Mouse (Mus musculus): ENCODE results near the gene Cbr1. TPM values are rescaled to one million over a fixed set of nuclear protein-coding genes. Genes with fewer than 3 reads are reported as not detected.

Cbr1 gene
- polyA plus RNA-seq (2016; fragmentation: Nextera tagmentation; extraction: Ambion mirVana), result 24.1 and 28.0 TPM in 2 replicates

GRCm38 (mm10) chr16:93605553-93605952 is at the start of gene Cbr1:
Gene Cbr1 (plus strand): TSS chr16:93605853.
- no peak for ATAC-seq
- peak within 1 kb of the TSS; percentile 81 for H3K9ac ChIP-seq

DNA sequence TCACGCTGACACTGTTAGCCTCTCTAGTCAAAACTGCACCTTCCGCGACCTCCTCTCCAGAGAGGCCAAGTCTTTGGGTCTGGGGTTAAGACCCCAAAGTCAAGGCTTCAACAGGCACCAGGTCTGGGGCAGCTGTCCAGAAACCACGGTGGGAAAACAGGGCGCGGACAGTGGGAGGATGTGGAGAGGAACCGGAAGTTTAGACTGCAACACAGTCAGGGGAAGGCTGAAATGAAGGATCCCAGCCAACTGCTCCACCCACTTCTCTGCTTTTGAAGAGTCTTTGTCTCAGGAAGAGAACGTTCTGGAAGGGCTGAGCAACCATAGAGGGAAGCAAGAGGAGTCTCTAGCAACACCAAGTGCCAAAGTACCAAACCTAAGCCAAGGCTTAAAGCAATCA is 48.0 kb upstream of the Cbr1 start:
- no peaks in the 10 kb centered on the region for H3K9me3 ChIP-seq (replicated peaks)
- no peak for ATAC-seq
- no peak overlapping the region for H3K4me2 ChIP-seq
- H3K4me1 ChIP-seq, result no peaks in the 10 kb centered on the region
- H3K27me3 ChIP-seq (replicated peaks), result peaks cover 20% of the 10 kb centered on the region
- H3K36me3 ChIP-seq, result no peaks in the 10 kb centered on the region
- 48% methylated on average over 8 of the region's 8 CpGs for WGBS (ENCODE audit: insufficient replicate concordance)
- no peak overlapping the region for H3K9ac ChIP-seq
- H3K27ac ChIP-seq, result no peak overlapping the region
- H3K4me3 ChIP-seq, result no peak overlapping the region

More at GRCm38 (mm10) chr16:93605553-93605952, at the start of gene Cbr1:
- Histone ChIP-seq H3K9me3 (replicated peaks) (no peaks in the 10 kb centered on the region), H3K27ac (no peak within 1 kb of the TSS), H3K4me2 (peak within 1 kb of the TSS; percentile 87), H3K36me3 (peaks cover 9% of the 10 kb centered on the region), H3K4me3 (peak within 1 kb of the TSS; percentile 76), H3K4me1 (peaks cover 49% of the 10 kb centered on the region), H3K27me3 (replicated peaks) (peaks cover 16% of the 10 kb centered on the region; the same call in 1 of the 2 replicates)
- 70% methylated on average over 4 of the region's 4 CpGs for WGBS (ENCODE audit: insufficient replicate concordance)

DNA sequence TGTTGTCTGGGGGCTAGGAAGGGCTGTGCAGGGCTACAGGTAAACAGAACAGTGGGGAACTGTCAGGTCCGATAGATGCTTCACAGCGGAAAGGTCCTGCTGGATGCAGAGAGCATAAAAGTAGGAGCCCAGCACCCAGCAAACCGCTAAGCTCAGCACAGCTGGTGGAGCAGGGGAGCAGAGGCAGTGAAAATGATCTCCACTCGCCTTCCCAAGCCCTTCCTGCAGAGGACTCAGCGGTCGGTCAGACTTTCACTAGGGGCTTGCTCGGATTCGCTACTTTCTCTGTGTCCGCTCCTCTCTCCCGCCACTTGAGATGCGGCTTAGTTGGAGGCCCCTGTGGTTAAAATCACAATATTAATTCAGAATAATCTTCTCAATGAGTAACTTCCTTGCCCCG is 47.2 kb upstream of the Cbr1 start:
- Histone ChIP-seq H3K27me3 (replicated peaks) (peaks cover 20% of the 10 kb centered on the region), H3K36me3 (no peaks in the 10 kb centered on the region), H3K9me3 (replicated peaks) (no peaks in the 10 kb centered on the region), H3K27ac (no peak overlapping the region), H3K4me2 (no peak overlapping the region), H3K4me1 (no peaks in the 10 kb centered on the region), H3K4me3 (no peak overlapping the region), H3K9ac (no peak overlapping the region)
- ATAC-seq, result no peak
- 40% methylated on average over 12 of the region's 12 CpGs for WGBS (ENCODE audit: insufficient replicate concordance)

DNA sequence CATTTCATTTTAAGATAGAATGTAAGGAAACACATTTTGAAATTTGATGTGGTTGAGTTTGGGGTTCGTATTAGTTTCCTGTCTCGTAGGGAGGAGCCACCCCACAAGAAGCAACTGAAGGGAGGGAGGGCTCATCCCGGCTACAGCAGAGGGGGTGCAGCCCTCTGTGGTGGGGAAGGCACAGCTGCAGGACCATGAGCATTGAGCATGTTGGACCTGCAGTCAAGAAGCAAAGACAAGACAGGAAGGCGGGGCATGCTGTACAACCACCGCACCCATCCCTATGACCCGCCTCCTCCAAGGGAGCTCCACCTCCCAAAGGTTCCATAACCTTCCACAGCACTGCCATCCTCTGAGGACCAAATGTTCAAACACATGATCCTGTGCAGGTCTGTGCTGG is 33.3 kb upstream of the Cbr1 start:
- 74% methylated on average over 6 of the region's 6 CpGs for WGBS (ENCODE audit: insufficient replicate concordance)
- H3K36me3 ChIP-seq, result no peaks in the 10 kb centered on the region
- H3K4me1 ChIP-seq, result no peaks in the 10 kb centered on the region
- no peak for ATAC-seq
- H3K4me2 ChIP-seq, result no peak overlapping the region
- H3K27ac ChIP-seq, result no peak overlapping the region
- H3K4me3 ChIP-seq, result no peak overlapping the region
- H3K9ac ChIP-seq, result no peak overlapping the region
- no peaks in the 10 kb centered on the region for H3K9me3 ChIP-seq (replicated peaks)
- H3K27me3 ChIP-seq (replicated peaks), result peaks cover 4% of the 10 kb centered on the region; the same call in 1 of the 2 replicates

- 79% methylated on average over 5 of the region's 5 CpGs for WGBS (ENCODE audit: insufficient replicate concordance)
- Histone ChIP-seq H3K27ac (no peak overlapping the region), H3K4me3 (no peak overlapping the region), H3K27me3 (replicated peaks) (peaks cover 10% of the 10 kb centered on the region; the same call in 1 of the 2 replicates), H3K9me3 (replicated peaks) (no peaks in the 10 kb centered on the region), H3K4me2 (no peak overlapping the region), H3K4me1 (no peaks in the 10 kb centered on the region), H3K9ac (no peak overlapping the region), H3K36me3 (no peaks in the 10 kb centered on the region)
- no peak for ATAC-seq
These were observed 32.2 kb upstream of the Cbr1 start for GRCm38 (mm10) chr16:93573434-93573833.

DNA sequence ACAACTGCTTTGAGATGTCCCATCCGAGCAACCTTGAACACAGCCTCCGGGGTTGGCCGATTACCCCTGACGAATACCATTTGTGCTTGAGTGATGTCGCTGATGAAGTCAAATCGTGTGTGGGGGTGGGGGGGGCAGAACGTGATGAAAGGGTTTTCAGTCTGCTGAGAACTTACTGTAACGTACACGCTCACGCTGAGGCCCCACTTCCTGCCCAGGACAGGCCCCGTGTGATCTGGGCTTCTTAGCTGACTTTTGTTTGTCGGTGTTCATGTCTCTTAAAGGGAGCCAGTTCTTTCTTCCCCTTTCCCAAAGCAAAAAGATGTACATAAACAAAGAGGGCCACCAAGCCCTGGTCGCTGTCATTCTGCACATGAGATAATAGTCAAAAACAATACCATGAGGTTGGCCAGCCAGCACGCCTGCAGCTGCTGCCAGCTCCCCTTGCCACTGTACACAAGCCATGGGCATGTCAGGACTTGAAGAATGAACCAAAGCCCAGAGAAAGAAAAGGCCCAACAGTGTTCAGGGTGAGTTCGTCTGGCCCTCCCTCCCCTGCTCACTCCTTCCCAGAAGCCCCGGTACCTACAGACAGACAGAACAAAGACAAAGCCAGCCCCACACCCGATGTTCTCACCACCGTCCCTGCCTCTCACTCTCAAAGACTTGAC is 31.0 kb upstream of the Cbr1 start:
- Histone ChIP-seq H3K9ac (no peak overlapping the region), H3K4me2 (no peak overlapping the region), H3K4me1 (no peaks in the 10 kb centered on the region), H3K27ac (no peak overlapping the region), H3K36me3 (no peaks in the 10 kb centered on the region), H3K27me3 (replicated peaks) (peaks cover 10% of the 10 kb centered on the region; the same call in 1 of the 2 replicates), H3K4me3 (no peak overlapping the region), H3K9me3 (replicated peaks) (no peaks in the 10 kb centered on the region)
- WGBS (ENCODE audit: insufficient replicate concordance), result 47% methylated on average over 18 of the region's 18 CpGs
- no peak for ATAC-seq

GRCm38 (mm10) chr16:93575574-93575973 is 30.1 kb upstream of the Cbr1 start:
- no peak overlapping the region for H3K27ac ChIP-seq
- H3K4me2 ChIP-seq, result no peak overlapping the region
- H3K36me3 ChIP-seq, result no peaks in the 10 kb centered on the region
- no peak for ATAC-seq
- H3K9ac ChIP-seq, result no peak overlapping the region
- no peaks in the 10 kb centered on the region for H3K9me3 ChIP-seq (replicated peaks)
- peaks cover 10% of the 10 kb centered on the region; the same call in 1 of the 2 replicates for H3K27me3 ChIP-seq (replicated peaks)
- H3K4me1 ChIP-seq, result no peaks in the 10 kb centered on the region
- WGBS (ENCODE audit: insufficient replicate concordance), result 69% methylated on average over 5 of the region's 5 CpGs
- no peak overlapping the region for H3K4me3 ChIP-seq

DNA sequence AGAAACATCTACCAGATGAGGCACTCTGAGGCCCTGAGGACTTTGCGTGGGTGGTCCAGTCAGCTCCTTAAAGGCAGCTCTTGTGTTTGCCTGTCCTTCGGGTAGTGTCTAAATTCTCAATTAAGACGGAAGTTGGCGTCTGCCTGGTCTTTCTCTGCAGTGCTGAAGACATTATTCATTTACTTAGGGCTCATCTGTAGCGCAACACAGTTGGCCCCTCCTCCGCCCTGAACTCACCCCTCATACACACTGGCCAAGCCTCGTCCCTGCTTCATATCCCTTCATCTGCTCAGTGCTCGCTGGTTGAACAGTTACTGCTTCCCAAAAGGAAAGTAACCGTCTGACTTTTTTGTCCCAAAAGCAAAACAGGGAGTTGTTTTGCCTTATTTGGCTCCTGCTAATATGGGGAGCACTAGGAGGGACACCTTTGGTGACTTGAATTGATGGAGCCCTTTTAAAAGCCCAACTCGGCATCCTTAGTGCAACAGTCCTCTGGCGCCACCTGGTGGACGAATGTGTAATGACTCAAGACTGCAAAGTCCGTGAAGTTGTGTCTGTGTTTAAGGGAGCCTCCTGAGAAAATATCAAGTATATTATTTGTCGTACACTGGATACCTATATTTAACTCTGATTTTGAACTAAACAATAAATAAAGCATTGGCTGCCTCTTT is 29.1 kb upstream of the Cbr1 start:
- H3K27ac ChIP-seq, result no peak overlapping the region
- no peaks in the 10 kb centered on the region for H3K4me1 ChIP-seq
- no peak overlapping the region for H3K4me3 ChIP-seq
- H3K27me3 ChIP-seq (replicated peaks), result peaks cover 10% of the 10 kb centered on the region; the same call in 1 of the 2 replicates
- H3K9ac ChIP-seq, result no peak overlapping the region
- no peaks in the 10 kb centered on the region for H3K36me3 ChIP-seq
- no peak for ATAC-seq
- no peak overlapping the region for H3K4me2 ChIP-seq
- no peaks in the 10 kb centered on the region for H3K9me3 ChIP-seq (replicated peaks)
- WGBS (ENCODE audit: insufficient replicate concordance), result 39% methylated on average over 14 of the region's 14 CpGs

DNA sequence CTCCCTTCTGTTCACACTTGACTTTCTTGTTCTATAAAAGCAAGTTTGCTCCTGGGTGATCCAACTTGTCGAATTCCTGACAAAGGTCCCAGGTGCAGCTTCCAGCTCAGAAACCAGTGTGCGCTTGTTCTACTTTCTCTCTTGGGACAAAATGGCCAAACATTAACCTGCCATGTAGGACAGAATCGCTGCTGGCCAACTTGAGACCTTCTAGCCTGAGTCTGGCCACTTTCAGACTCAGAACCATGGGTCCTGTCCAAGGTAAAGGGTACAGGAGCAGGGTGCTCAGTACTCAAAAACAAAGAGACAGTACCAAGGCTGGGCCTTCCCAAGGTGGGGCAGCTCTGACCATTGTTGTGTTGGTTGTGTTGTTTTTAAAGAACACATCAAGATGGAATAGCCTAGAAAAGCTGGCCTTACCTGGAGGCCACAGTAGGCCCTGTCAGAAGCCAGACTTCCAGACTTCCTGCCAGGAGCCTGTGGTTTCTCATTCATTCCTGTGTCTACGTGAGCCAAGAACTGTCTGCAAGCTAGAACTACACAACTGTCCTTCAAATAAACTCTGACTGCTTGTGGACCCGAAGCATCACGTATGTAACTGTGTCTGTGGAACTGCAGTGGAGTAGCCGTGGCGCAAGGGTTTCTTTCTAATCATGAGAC is 27.2 kb upstream of the Cbr1 start:
- Histone ChIP-seq H3K4me2 (no peak overlapping the region), H3K9me3 (replicated peaks) (no peaks in the 10 kb centered on the region), H3K36me3 (no peaks in the 10 kb centered on the region), H3K4me3 (no peak overlapping the region), H3K4me1 (no peaks in the 10 kb centered on the region), H3K9ac (no peak overlapping the region), H3K27me3 (replicated peaks) (peaks cover 10% of the 10 kb centered on the region; the same call in 1 of the 2 replicates), H3K27ac (no peak overlapping the region)
- ATAC-seq, result no peak
- WGBS (ENCODE audit: insufficient replicate concordance), result 73% methylated on average over 8 of the region's 8 CpGs

- no peak overlapping the region for H3K4me3 ChIP-seq
- H3K9me3 ChIP-seq (replicated peaks), result no peaks in the 10 kb centered on the region
- H3K4me2 ChIP-seq, result no peak overlapping the region
- peaks cover 10% of the 10 kb centered on the region; the same call in 1 of the 2 replicates for H3K27me3 ChIP-seq (replicated peaks)
- H3K27ac ChIP-seq, result no peak overlapping the region
- ATAC-seq, result no peak
- WGBS (ENCODE audit: insufficient replicate concordance), result 52% methylated on average over 6 of the region's 6 CpGs
- peaks cover 8% of the 10 kb centered on the region for H3K36me3 ChIP-seq
- no peak overlapping the region for H3K9ac ChIP-seq
- peaks cover 13% of the 10 kb centered on the region for H3K4me1 ChIP-seq
These were observed 24.5 kb upstream of the Cbr1 start for GRCm38 (mm10) chr16:93581125-93581524.

GRCm38 (mm10) chr16:93584976-93585702 is 20.5 kb upstream of the Cbr1 start:
- Histone ChIP-seq H3K4me2 (no peak overlapping the region), H3K9ac (no peak overlapping the region), H3K36me3 (peaks cover 22% of the 10 kb centered on the region), H3K27ac (no peak overlapping the region), H3K9me3 (replicated peaks) (no peaks in the 10 kb centered on the region), H3K4me1 (peaks cover 31% of the 10 kb centered on the region), H3K27me3 (replicated peaks) (no peaks in the 10 kb centered on the region), H3K4me3 (no peak overlapping the region)
- 71% methylated on average over 24 of the region's 24 CpGs for WGBS (ENCODE audit: insufficient replicate concordance)
- no peak for ATAC-seq
